Mouse (Mus musculus) gastrocnemius, postnatal 25 days (tissue): ENCODE measurements around the gene Fancc. TPM values are rescaled to one million over a fixed set of nuclear protein-coding genes. Genes with fewer than 3 reads are reported as not detected.

Experiments
- DNase-seq: peaks from one replicate; pipeline ENCODE4 v3.0.0; 2022
- microRNA-seq, 2 experiments: library from miRNA; unstranded; fragments of <30 nt; microRNA quantifications; one replicate each; pipeline ENCODE4 v1.2.0; 2021; ENCODE audit warnings: borderline replicate concordance in 2 of 2
- total RNA-seq, 2 experiments: library from RNA; stranded (reverse); gene quantifications; 1 replicate in 1 of 2; 2 replicates in 1 of 2; pipeline ENCODE4 v1.2.3; 2021

Gene Fancc
- total RNA-seq, 2 experiments from 2014 or later, result 2.0 to 2.3 TPM

DNA sequence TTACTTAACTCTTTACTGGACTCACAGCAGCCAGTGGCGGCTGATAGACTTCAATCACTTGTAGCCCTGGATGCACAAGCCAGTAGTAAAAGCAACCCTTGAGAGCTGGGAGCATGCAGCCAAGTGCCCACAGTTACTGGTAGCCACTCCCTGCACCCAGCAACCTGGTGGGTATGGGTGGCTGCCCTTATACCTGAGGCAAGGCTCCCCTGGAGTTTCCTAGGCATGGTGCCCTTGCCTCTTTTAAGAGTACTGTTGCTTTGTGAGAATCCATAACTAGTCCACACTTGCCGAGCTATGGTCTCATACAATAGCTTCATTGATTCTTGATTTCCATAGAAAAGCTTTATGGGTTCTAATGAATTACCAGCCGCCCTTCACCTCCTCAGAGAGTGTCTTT lies 252.7 kb downstream of the Fancc start:
- no peak for DNase-seq

DNA sequence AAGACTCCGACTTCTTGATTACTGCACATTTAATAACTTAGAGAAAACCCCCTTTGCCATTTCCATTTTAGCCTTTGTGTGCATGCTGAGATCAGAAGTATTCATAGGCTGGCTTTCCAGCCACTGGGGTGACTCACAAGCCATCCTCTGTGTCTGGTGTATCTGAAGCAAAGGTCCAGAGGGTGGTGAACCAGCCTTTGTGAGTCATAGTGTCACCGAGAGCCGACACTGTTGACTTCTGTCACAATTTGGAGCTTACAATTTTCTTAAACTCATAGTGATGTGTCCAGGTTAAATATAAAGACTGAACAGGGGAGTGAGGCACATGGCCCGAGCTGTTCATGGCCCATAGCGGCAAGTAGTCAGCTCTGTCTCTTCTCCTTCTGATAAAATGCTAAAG lies 253.5 kb downstream of the Fancc start:
- DNase-seq, result no peak

DNA sequence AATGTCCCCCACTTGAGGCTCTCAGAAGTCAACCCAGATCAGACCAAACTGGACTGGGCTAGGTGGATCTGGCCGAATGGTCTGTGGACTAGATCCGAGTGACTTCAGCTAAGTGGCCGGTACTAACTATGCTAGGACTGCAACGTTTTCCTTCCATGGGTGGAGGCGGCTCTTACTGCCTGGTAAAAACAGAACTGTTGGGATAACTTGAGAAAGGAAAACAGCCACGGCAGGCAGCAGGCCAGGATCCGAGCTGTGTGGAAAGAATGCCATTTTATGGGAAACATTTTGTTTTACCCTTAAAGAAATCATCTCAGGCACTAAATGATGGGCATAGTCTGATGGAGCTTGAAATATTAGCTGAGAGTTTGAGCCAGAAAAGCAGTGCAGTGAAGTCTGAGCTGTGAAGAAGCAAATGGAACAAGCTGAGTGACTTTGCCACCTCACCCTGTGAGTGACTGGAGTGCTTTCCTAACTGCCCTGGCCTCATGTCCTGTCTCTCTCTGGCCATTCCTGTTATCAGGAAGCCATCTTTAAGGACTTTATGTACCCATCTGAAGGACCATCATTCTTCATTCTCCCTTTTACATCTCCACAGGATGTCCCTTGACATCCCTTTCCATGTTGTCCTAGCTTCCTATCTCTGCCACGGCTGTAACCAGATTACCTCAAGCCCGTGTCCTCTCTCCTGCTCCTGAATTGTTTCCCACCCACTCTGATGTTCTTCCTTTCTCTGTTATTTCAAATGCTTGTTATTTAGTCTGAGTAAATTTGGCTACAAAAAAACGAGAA lies 254.5 kb downstream of the Fancc start:
- DNase-seq, result no peak

DNA sequence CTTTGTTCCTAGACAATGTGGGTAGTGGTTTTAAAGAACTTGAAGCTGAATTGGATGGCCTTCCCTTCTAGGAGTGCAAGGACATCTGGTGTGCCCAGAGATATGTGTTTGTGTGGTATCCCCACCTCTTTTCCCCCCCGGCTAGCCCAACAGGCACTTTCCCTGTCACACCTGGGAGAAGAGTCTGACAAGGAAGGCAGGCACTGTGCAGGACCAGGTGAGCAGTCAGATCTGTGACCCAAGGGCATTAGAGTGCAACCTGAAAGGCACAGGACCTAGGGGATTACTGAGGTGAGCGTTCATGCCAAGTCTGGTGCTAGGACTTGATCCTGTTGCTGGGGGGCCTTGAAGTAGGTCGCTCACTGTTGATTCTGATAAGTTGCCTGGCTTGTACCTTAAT lies 255.4 kb downstream of the Fancc start:
- DNase-seq, result no peak

DNA sequence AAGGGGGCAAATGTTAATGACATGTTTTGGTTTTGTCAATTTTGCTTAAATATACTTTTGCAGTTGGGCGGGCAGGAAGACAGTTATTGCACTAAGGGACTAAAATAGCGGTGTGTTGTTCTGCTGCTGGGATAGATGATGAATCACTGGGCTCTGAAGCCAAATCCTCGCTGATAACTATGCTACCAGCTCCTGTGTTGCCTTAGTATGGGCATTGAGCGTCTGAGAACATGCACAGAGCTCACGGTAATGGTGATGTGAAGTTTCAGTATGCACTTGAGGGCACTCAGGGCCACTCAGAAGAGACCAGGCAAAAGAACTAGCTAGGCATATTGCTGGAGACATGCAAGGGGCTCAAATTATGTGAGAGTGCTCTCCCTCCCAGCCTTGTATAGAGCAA lies 256.2 kb downstream of the Fancc start:
- DNase-seq, result no peak

DNA sequence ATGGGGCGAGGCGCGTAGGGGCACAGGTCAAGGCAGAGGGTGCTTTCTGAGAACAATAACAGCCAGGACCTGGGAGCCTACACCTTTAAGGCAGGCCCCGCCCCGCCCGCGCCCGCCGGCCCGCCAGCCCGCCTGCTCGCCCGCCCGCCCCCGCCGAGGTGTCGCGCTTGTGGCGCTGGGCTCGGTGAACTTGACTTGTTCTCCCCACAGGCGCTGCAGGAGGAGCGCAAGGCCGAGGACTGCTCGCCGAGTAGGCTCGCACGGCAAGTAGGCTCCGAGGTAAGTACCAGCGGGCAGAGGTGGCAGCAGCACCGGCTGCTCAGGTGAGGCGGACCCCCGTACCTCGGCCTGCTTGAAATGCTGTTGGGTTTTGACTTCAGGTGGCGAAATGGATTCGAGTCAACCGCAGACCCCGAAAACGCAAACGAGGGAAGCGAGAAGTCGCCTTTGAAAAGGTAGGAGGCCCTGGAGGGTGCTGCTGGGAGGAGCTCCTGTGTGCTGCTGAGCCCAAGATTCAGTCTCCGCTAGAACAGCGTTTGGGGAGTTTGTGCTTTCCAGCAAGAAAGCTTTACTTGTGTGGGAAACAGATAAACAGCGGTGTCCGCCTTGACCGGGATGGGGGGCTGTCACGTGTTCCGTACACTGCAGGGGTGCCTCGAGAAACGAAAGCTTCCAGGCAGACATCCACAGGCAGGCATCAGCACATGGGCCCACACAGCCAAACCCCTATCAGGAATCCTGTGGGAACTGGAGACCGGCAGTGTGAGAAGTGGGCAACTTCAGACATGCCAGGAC lies 257.0 kb downstream of the Fancc start:
- DNase-seq, result peak; percentile 85

DNA sequence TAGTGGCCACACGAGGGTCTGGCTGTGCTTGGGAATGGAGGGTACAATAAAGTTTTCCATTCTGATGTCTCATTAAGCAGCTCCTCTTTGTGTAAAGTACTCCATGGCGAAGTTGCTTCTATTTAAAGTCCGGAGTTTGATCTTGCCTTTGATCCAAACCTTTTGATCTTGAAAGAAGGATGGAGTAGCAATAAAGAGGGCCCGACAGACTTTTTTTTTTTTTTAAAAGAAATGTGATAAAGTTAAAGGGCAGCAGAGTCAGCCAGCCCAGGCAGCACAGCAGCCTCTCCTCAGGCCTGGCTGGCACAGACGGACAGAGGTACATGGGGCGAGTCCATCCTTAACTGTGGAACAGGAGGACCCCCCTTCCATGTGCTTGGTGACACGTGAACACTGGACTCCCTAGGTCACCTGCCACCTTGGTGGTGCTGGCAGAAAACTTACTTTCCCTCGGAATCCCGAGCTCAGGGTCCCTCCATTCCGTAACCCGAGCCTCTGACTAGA lies 257.7 kb downstream of the Fancc start:
- DNase-seq, result no peak

DNA sequence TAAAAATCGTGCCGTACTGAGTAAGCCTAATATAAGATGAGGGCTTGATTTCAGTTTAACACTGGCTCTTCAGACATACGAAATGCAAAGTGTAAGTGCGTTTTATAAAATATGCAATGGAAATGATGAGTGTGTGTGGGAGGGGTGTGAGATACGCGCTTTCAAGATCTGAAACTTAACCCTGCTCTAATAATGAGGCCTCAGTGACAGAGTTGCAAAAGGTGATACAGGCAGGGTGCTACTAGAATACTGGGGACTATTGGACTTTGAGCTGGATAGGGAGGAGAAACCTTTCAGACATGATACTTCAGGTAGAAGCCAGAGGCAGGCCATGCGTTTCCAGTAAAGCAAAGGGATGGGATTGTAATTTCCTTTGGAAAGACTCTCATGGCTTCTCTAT lies 259.0 kb downstream of the Fancc start:
- no peak for DNase-seq

DNA sequence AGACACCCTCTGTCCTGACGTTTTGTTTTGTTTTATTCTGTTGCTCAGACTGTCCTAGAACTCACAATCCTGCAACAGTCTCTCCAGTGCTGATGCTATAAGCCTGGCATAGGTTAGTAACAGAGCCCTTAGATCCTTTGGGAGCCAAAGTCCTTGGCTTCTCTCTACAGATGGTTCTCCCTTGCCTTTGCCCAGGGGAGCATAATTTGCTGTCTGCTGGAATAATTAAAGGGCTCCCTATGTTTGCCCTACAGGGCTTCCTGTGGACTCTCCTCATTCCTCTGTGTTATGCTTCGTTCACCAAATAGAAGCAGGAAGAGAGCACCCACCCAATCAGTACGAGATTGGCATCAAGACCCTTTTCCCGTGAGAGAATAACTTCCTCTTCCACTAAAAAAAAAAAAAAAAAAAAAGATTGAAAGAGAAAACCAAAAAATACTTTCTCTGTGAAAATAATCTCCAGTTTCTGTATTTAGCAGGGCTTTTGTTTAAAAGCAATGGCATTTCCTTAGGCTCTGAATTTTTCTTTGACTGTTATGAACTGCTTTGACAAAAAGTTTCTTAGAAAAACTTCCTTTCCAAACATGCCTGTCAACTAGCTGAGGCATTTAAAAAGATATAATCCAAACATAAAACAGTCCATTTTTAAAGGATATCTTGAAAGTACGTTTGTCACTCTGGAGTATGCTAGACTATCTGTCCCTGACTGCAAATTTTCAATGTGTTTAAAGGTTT lies 260.8 kb downstream of the Fancc start:
- DNase-seq, result no peak

DNA sequence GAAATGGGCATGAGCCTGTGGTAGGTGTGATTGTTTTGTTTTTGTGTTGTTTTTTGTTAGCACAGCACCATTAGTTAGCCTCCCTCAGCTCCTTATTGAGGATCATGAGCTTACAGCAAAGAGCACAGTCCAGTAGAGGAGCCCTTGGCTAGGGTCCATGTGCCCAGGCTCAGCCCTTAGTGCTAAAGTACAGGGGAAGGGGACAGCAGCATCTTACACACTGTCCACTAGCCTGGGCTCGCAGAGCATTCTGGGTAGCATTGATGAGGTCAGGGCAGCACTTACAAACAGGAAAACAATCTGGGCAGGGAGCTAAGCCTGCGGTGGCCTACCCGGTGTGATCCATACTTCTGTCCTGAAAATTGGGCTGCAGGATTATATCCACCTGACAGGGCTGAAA lies 261.5 kb downstream of the Fancc start:
- no peak for DNase-seq

Small RNA genes within 50 kb of the gene (microRNA-seq; reads per million reads assigned to microRNA genes)
- gene Mir23b (68,289 to 97,402 reads per million in 2 experiments), gene Mir24-1 (0 reads per million in 2 experiments), gene Mir27b (8,272 to 10,201 reads per million in 2 experiments), gene Mir3074-1 (0 reads per million in 2 experiments)

Other genes starting within 250 kb of the Fancc start
- gene Ptch1, start 76.3 kb upstream of the Fancc start, total RNA-seq, result 10 to 100 TPM in 1 of 2 experiments, 1 to 10 TPM in 1; 9.9 to 11.2 TPM